Mouse (Mus musculus) neutrophil, adult 5-6 weeks (primary cell): ENCODE results near the gene Polr2a. TPM values are rescaled to one million over a fixed set of nuclear protein-coding genes. Genes with fewer than 3 reads are reported as not detected.
A peak's percentile ranks its signal among the peaks of the same experiment; 100 is the strongest.

Source experiments
- ATAC-seq: fragments of 151-379, 151-347 bp; 2 replicates; pipeline ENCODE4 v1.8.0; 2017; ENCODE audit warnings: mild to moderate bottlenecking, moderate TSS enrichment; ENCODE audit not compliant: insufficient number of reproducible peaks, poor library complexity, low FRiP score, severe bottlenecking; ENCODE audit errors: extremely low read depth
- total RNA-seq: library from RNA; stranded (forward); fragments of 200-1000 nt; gene quantifications from 2 replicates; pipeline ENCODE4 v1.2.3, GENCODE M21; 2017

Polr2a gene
- total RNA-seq, 1 experiment from 2014 or later: 40.2 TPM

DNA sequence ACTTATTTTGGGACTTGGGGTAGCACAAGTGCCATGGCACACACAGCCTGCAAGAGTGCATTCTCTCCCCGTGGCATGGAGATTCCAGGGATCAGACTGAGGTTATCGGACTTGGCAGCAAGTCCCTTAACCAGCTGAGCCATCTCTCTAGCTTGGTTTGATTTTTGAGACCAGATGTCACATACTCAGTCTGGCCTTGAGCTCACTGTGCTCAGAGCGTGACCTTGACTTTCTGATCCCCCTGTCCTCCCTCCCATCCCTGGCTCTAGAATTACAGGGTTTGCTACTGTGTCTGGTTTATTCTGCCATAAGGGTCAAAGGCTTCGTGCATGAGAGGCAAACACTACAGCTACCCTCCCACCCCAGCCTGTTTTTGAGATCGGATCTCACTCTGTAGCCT is 31.0 kb upstream of the Polr2a start:
- no peak for ATAC-seq

DNA sequence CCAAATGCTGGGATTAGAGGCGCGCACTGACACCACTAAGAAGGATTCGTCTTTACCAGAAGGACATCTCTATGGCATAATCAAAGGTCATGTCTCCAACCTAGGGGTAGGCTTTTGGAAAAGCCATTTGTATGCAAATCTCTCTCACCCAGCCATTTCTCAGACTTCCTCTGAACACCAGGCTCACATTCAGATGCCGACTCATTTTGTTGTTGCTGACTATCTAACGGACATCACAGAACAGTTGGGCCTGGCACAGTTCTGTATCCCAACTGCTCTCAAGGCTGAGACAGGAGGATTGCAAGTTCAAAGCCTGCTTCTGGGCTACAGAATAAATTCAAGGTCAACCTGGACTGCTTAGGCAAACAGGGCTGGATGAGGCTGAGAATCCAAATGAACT is 28.9 kb upstream of the Polr2a start:
- ATAC-seq: no peak

DNA sequence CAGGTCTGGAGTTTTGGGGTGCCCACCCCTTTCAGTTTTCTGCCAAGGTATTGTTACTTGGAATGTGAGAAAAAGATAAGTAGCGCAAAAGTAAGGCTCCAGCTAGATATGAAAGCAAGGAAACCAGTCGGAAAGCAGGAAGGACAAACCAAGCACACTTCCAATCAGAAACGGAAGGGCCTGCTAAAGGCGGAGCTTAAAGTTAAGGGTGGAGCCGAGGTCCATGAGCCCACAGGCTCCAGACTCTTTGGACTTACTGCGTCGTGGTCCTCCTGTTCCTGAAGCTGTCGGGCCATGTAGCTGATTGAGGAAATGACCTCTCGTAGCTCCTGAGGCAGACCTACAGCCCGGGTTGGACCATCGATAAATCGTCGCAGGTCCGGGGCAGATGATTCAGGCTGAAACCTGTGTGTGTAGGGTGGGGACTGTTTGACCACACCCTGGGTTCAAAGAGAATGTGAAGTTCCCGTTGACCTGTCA is 26.4 kb upstream of the Polr2a start:
- no peak for ATAC-seq

DNA sequence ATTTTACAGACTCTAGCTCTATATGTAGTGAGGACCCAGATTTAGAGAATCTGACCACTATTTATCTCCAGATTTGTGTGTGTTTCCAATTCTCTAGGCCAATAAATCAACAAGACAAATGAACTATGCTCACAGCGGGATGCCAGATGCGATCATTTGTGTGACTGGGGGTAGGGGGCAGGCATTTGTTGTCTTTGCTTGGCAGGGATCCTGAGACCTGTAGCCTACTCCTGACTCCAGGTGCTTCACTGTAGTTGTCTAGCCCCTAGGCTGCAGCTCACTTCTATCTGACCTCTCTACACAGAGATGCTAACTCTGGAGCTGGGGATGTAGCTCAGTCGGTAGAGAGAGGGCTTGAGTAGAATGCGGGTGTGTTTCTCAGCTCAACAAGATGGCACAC is 23.4 kb upstream of the Polr2a start:
- no peak for ATAC-seq

DNA sequence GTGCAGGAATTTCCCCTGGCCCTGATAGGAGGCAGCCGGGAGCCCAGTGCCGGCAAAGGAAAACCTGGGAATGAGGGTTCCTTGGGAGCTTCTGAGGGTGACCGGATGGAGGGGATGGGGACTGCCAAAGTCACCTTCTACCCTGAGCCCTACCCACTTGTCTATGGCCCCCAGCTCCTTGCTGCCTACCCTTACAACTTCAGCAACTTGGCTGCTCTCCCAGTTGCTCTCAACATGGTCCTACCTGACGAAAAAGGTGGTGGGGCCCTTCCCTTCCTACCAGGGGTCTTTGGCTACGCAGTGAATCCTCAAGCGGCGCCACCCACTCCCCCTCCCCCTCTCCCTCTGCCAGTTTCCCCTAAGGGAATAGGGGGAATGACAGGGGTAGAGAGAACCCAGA is 20.5 kb upstream of the Polr2a start:
- no peak for ATAC-seq

DNA sequence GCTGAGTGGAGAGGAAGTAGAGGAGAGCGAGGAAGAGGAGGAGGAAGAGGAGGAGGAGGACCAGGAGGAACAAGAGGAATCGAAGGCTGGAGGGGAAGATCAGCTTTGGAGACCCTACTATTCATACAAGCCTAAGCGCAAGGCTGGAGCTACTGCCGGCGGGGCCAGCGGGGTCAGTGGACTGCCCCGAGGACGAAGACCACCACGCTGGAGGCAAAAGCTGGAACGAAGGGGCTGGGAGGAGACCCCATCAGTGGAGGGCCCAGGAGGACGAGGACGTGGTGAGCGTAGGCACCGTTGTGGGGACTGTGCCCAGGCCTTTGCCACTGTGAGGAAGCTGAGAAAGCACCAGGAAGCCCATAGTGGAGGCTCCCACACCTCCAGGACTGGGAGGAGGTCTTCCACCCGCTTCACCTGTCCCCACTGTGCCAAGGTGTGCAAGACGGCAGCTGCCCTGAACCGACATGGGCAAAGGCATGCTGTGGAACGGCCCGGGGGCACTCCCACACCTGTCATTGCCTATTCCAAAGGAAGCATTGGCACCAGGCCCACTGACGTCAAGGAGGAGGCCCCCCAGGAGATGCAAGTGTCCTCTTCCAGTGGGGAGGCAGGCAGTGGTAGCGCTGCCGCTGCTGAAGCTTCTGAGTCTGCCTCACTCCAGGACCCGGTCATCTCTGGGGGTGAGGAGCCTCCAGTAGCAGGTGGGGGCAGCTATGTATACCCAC is 20.0 kb upstream of the Polr2a start:
- ATAC-seq: no peak

DNA sequence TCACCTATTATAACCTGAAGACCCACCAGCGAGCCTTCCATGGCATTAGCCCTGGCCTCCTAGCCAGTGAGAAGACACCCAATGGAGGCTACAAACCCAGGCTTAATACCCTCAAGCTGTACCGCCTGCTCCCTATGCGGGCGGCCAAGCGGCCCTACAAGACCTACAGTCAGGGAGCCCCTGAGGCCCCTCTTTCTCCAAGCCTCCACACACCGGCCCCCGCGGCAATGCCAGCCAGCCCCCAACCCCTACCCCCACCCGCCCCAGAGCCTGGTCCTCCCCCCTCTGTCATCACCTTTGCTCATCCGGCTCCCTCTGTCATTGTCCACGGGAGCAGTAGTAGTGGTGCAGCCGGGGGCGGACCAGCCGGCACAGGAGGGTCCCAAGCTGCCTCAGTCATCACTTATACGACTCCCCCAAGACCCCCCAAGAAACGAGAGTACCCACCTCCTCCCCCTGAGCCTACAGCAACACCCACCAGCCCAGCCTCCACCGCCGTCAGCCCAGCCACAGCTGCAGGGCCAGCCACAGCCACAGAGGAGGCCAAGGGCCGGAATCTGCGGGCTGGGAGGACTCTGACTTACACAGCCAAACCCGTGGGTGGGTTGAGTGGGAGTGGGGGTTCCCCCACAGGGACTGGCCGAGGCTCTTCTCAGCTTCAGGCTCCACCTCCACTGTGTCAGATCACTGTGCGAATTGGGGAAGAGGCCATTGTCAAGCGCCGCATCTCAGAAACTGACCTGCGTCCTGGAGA is 19.2 kb upstream of the Polr2a start:
- ATAC-seq: peak; percentile 14; the same call in 1 of the 2 replicates

DNA sequence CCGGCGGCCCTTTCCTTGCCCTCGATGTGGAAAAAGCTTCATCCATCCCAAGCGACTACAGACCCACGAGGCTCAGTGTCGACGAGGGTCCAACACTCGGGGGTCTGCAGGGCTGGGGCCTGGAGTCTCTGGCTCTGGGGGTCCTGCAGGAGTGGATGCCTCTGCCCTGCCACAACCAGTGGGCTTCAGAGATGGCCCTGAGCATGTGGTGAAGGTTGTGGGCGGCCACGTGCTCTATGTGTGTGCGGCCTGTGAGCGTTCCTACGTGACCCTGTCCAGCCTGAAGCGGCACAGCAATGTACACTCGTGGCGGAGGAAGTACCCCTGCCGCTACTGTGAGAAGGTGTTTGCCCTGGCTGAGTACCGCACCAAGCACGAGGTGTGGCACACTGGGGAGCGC is 18.1 kb upstream of the Polr2a start:
- no peak for ATAC-seq

DNA sequence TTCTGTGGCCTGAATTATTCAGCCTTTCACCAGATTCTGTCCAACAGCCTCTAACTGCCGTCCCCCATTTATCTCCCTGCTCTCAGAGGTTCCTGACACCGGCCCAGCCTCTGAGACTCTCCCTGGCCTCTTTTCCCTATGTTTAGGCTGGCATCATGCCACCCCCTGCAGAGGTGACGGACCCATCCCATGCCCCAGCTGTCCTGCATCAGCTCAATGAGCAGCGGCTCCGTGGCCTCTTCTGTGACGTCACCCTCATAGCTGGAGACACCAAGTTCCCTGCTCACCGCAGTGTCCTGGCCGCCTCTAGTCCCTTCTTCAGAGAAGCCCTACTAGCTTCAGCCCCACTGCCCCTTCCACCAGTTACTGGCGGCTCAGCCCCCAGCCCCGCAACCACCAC is 17.3 kb upstream of the Polr2a start:
- no peak for ATAC-seq

DNA sequence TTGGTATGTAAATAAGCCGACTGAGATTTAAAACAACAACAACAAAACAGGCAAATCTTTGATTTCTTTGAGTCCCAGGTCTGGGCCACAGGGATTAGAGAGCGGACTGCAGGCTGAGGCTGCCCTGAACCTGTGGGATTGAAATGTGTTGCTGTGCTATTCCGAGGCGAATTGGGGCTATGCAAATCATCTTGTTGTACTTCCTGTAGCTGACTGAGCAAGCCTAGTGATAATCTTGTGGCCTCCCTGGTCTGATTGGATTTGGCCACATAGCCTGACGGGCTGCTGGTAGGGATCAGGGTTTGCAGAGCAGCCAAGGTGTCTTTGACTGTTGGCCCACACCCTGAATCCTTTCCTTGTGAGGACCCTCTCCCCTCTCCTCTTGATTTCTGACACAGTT is 16.5 kb upstream of the Polr2a start:
- peak; percentile 43; the same call in 1 of the 2 replicates for ATAC-seq

DNA sequence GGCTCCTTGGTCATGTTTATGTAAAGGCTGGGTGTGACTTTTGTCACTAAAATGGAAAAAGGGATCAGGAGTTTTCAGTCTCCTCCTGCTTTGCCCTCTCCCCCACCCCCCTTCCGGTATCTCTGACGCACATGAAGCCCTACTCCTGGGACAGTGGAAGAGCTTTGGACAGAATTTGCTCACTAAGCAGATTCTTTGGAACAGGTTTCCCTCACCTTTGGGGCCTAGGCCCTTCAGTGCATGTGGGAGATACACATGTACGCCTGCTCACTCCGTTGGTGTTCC is 9.1 kb upstream of the Polr2a start:
- ATAC-seq: no peak

DNA sequence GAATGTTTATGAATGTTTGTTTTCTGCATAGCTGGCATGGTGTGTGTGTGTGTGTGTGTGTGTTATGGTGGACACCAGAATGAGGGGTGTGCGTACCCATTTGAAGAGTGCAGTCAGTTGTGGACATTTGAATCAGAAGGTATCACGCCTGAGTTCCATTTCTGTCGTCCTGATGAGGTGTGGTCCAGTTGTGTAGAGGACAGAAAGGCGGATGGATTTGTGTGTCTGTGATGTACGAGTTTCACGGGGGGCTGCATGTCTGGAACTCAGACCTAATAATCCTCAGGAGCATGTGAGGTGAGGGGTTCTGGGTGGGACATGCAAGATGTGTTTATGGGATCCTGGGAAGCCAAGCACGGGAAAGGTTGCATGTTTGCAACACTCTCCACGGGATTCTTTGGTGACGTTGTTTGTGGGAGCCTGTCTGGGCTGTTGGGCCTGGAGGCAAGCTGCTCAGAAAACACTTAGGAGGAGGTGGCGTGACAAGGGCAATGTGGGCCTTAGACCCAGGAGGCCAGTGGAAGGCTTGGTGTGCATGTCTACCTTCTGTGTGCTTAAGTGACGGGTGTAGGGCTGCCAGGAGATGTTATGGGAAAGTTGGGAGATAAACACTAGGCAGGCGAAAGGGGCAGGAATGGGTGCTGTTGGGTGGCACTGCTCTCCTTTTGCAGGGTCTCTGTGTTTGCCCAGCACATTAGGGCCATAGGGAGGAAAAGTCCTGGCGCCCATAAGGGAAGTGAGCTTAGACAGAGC is 8.6 kb upstream of the Polr2a start:
- no peak for ATAC-seq

DNA sequence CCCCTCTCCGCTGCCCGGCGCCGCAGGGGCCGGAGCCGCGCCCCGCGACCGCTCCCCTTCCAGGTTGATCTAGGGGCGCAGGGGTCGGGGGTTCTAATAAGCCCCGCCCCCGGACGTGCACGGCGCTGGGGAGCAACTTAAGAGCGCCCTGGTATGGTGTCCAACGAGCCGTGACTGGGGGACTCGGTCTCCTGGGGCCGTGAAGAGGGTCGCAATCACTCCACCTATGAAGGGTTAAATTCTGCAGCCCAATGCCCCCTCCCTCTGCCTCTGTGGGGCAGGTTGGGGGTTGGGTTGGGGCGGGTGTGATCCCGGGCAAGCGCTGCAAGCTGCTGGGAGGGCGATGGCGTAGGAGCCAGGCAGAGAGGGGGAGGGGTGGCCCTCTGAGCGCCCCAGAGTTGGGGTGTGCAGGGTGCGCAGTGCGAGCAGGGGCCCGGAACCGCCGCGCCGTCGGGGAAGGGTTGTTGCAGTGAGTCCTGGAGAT is 7.7 kb upstream of the Polr2a start:
- peak; percentile 58; the same call in 1 of the 2 replicates for ATAC-seq

DNA sequence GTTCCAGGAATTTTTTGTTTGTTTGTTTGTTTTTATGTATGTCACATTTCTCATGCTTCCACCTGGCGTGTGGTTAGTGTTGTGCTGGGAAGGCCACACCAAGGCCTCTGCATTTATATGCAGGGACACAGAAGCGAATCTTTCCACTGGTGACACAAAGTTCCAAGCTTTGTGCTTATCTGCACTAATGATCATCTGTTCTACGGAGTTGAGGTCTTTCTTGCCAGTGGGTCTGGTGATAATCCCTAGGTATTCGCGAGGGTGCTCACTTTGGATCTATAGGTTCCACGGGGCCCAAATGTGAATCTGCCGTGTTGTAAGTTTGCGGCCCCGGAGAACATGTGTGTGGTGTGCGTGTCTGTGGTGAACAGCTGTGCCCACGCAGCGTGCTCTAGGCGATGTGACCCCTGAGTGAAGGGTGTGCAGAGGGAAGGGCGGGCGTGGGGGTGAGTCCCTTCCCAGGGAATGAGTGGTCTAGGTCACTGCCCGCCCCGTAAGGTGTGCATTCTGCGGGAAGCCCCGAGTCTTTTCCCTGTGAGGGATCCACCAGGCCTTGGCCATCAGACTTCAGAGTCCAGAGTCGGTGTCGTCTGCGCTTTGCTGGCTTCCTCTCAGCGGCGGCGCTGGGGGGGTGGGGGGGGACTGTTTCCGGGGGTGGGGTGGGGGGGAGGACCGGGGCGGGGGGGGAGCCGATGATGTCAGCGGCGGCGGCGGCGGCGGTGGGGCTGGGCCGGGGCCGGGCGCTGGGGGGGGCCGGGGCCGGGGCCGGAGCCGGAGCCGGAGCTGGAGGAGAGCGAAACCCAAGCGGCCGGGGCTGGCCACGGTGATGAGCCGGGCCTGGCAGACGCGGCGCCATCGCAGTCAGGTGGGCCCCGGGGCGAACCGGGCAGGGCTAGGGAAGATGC is 7.0 kb upstream of the Polr2a start, which contains the start of gene Zbtb4:
TSS of gene Zbtb4 (plus strand) at position 692 of the 905 bp plus-strand sequence.
- ATAC-seq: peak; percentile 36

DNA sequence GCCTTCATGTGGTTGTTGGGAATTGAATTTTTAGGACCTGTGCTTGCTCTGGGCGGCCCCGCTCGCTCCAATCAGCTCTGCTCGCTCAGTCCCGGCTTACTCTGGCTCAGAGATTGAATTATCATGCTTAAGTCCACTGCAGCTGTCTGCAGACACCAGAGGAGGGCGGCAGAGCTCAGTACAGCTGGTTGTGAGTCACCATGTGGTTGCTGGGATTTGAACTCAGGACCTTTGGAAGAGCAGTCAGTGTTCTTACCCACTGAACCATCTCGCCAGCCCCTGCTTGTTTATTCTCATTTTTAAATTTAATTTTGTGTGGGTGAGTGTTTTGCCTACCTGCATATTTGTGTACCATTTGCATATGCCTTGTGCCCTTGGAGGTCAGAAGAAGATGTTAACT is 5.1 kb upstream of the Polr2a start:
- ATAC-seq: no peak

DNA sequence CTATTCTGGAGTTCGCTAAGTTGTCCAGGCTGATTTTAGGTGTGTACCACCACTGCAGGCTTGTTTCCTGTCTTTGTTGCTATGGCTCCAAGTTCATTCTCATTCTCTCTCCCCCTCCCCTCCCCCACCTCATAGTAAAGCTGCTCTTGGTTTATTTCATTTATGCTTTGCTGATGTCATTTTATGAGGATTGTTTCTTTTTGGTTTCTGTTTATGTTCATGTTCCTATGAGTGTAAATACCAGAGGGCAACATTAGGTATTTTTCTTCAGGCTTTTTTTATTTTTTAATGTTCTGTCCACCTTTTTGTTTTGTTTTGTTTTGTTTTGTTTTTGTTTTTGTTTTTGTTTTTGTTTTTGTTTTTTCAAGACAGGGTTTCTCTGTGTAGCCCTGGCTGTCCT is 3.4 kb upstream of the Polr2a start, which contains the start of gene Slc35g3:
TSS of gene Slc35g3 (minus strand) at position 101 of the 400 bp plus-strand sequence.
- no peak for ATAC-seq

DNA sequence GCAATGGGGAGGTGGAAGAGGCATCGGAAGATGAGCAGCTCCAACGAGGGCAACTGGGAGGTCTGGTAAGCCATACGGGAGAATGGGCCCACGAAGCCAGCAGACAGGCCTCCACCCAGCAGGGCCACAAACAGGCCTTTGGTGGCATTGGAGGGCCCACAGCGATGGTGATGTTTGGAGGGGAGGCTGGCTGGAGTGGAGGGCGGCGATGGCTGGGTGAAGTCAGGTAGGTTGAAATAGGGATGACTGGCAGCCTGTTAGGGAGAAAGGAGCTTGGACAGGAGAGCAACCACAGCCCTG is 2.4 kb upstream of the Polr2a start:
- no peak for ATAC-seq

DNA sequence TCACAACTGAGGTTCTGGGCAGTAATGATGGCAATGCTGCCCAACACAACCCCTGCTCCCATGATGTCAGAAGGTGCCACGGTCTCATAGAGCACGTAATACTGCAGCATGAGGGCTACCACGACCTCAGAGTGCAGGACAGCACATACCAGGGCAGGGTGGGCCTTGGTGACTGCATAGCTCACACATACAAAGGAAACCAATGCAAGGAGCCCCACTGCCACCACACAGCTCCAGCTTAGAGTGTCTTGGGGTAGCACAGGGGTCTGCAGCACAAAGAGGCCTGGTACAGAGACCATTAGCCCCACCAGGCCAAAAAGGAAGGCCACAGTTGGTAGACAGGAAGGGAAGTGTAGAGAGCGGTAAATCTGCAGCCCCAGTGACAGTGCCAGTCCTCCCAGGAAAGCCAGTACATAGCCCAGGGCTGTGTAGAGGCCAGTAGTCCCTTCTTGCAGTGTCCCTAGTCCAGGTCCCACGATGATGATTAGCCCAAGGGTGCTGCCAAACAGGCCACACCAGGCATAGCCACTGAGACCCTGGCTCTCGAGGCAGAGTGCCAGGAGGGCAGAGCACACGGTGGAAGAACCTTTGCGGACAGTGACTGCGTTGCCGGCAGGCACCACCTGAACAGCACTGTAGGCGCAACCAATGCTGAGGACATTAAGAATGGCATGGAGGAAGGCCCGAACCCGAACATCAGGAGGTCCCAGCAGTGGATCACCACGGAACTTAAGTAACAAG is 1.9 kb upstream of the Polr2a start:
- ATAC-seq: no peak
